Mouse (Mus musculus) neural tube, embryonic 14.5 days (tissue): ENCODE measurements at regions not wholly inside any gene's neighbourhood (a gene's known extent, or its start where the extent isn't known, plus 50 kb on each side); places are given as distances from the start of the nearest gene placed in this dataset.
"Not testable (repeated sequence)": the region's sequence is repeated elsewhere in the genome, so short reads cannot be mapped to it uniquely, and the experiment has no call there.

ENCODE experiments used
- ATAC-seq: fragments of 200-750 bp; cut with Nextera tagmentation; 2 replicates; pipeline ENCODE4 v1.8.0; 2017; ENCODE audit warnings: low read depth, mild to moderate bottlenecking, moderate TSS enrichment, moderate library complexity
- H3K27ac ChIP-seq: fragments of 300-500 bp; sonication (generic); 2 replicates; pipeline ENCODE4 v1.5.1; 2014; ENCODE audit warnings: low read depth, mild to moderate bottlenecking, control low read depth, low read length, moderate library complexity, mixed read lengths
- H3K27me3 ChIP-seq: fragments of 300-500 bp; sonication (generic); 2 replicates; pipeline ENCODE4 v1.6.1; 2014; ENCODE audit warnings: low read length; ENCODE audit not compliant: control insufficient read depth, insufficient read depth
- H3K36me3 ChIP-seq: fragments of 300-500 bp; sonication (generic); 2 replicates; pipeline ENCODE4 v1.6.1; 2014; ENCODE audit warnings: low read length, mixed read lengths; ENCODE audit not compliant: control insufficient read depth, insufficient read depth
- H3K4me1 ChIP-seq: fragments of 300-500 bp; sonication (generic); 2 replicates; pipeline ENCODE4 v1.6.1; 2014; ENCODE audit warnings: low read length; ENCODE audit not compliant: control insufficient read depth, insufficient read depth
- H3K4me2 ChIP-seq: fragments of 300-500 bp; sonication (generic); 2 replicates; pipeline ENCODE4 v1.6.1; 2014; ENCODE audit warnings: mild to moderate bottlenecking, low read depth, low read length, control low read depth
- H3K4me3 ChIP-seq: fragments of 300-500 bp; sonication (generic); 2 replicates; pipeline ENCODE4 v1.5.1; 2014; ENCODE audit warnings: low read depth, low read length, control low read depth, mixed read lengths
- H3K9ac ChIP-seq: fragments of 300-500 bp; sonication (generic); replicated peaks from 2 replicates; pipeline ENCODE4 v1.6.1; 2014; ENCODE audit warnings: low read depth, mild to moderate bottlenecking, control low read depth, low read length, mixed read lengths
- H3K9me3 ChIP-seq: fragments of 300-500 bp; sonication (generic); 2 replicates; pipeline ENCODE4 v1.6.1; 2016; ENCODE audit warnings: low read length; ENCODE audit not compliant: control insufficient read depth
- WGBS: fragments of 180-500 bp; shearing (Covaris S2); extraction: QIAGEN DNeasy Blood & Tissue Kit; methylation state at CpG from one replicate; pipeline ENCODE4 v1.1.7; 2014; 5-methylcytosine and 5-hydroxymethylcytosine counted together

DNA sequence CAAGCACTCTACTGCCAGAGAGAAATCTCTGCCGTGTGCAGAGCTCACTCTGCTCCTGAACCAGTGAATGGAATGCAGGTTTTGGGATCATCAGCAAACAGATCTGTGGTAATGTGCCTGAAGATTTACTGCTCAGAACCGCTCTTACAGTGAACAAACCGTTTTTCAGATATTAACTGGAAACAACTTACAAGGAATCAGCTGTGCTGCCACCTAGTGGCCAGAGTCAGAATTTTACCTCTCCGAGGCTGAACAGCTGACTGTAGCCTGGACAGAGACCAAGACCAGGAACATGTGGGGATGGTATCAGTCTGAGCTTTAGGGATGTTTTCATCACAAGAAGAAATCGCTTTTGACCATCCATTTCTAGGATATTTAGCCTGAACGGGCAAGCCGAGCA, 65.3 kb downstream of the Gm15023 start:
- not testable (repeated sequence) for H3K36me3 ChIP-seq, H3K9me3 ChIP-seq, H3K27ac ChIP-seq, H3K4me1 ChIP-seq, H3K4me3 ChIP-seq, H3K9ac ChIP-seq, H3K4me2 ChIP-seq, H3K27me3 ChIP-seq, ATAC-seq
- 25% methylated on average over 5 of the region's 7 CpGs for WGBS

DNA sequence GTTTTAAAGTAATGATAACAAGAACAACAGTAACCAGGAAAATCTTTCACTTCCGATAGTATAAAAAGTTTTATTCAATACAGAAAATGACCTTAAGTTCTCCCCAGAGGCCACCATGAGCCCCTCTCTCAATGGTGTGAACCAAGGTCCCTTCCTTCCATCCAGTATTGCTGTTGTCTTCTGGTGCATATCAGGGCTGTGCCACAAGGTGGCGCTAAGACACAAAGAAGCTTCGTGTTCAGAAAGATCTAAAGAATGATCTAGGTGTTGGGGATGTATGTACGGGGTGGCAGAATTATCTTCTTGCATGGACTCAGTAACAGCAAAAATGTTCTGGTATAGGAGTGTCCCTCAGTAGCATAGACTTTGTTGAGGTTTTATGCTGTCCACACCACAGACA, 66.6 kb downstream of the Gm15023 start:
- ATAC-seq, H3K4me3 ChIP-seq, H3K9ac ChIP-seq, H3K9me3 ChIP-seq, H3K4me2 ChIP-seq, H3K4me1 ChIP-seq, H3K27me3 ChIP-seq, H3K27ac ChIP-seq, H3K36me3 ChIP-seq: not testable (repeated sequence)
- 22% methylated on average over 4 of the region's 4 CpGs for WGBS

DNA sequence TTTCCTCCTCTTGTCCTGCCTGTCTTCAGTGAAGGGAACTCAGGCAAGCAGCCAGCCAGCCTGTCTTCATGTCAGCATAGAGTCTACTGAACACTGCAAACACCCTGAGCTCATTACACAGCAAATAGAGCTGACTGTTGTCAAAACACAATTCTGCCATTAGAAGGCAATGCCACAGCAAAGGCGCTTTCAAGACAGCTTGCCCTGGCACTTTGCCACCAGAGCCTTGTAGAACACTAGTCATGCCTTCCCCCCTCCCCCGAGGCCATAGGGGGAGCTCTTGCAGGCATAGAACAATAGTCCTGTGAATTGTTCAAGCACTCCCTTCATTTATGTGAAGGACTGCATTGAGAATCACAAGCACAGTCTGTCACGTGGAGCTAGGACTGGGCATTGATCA, 75.8 kb downstream of the Gm15023 start:
- Histone ChIP-seq H3K4me3 (no peak overlapping the region), H3K4me1 (no peaks in the 10 kb centered on the region), H3K27ac (no peak overlapping the region), H3K9ac (no peak overlapping the region), H3K4me2 (no peak overlapping the region), H3K9me3 (no peaks in the 10 kb centered on the region), H3K36me3 (no peaks in the 10 kb centered on the region), H3K27me3 (no peaks in the 10 kb centered on the region)
- WGBS: 37% methylated on average over 3 of the region's 3 CpGs
- peak; percentile 34; the same call in 1 of the 2 replicates for ATAC-seq

DNA sequence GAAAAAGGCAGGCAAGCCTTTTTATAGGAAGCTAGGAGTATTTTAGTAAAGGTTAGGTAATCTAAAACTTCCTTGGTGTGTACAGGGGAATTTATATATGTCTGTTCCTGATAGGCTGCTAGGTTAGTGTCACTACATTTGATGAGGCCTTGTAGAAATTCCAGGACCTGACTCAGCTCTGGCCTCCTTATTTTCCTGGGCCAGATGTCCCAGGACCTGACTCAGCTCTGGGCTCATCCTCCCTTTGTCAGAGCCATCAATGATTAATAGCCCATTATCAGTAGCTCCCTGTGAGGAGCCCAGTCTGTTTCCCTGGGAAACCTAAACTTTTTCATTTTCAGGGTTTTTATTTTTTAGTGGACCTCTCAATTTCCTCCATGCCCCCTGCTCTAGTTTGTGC, 79.3 kb downstream of the Gm15023 start:
- Histone ChIP-seq H3K27ac (no peak overlapping the region), H3K4me2 (no peak overlapping the region), H3K36me3 (no peaks in the 10 kb centered on the region), H3K9ac (no peak overlapping the region), H3K4me3 (no peak overlapping the region), H3K27me3 (no peaks in the 10 kb centered on the region), H3K9me3 (no peaks in the 10 kb centered on the region), H3K4me1 (no peaks in the 10 kb centered on the region)
- ATAC-seq: no peak

DNA sequence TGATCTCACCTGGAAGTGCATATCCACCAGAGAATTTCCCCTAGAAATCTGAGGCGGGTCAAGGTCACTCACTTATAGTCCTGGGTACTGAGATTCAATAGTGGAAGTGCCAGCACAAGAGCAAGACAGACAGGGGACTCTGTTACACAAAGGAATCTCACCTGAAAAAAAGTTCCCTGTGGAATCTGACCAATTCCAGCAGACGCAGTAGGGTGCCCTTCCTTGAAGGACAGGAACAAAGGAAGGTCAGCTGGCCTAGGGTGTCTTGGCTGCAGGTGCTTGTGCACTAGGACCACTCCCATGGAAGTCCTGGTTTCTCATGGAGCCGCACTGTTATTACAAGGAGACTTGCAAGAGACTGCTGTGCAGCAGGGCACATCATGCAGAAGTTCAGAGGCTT, 81.2 kb downstream of the Gm15023 start:
- Histone ChIP-seq H3K4me2 (no peak overlapping the region), H3K27me3 (no peaks in the 10 kb centered on the region), H3K9me3 (no peaks in the 10 kb centered on the region), H3K9ac (no peak overlapping the region), H3K36me3 (no peaks in the 10 kb centered on the region), H3K4me3 (no peak overlapping the region), H3K4me1 (no peaks in the 10 kb centered on the region), H3K27ac (no peak overlapping the region)
- ATAC-seq: no peak
- 76% methylated on average over 3 of the region's 3 CpGs for WGBS

DNA sequence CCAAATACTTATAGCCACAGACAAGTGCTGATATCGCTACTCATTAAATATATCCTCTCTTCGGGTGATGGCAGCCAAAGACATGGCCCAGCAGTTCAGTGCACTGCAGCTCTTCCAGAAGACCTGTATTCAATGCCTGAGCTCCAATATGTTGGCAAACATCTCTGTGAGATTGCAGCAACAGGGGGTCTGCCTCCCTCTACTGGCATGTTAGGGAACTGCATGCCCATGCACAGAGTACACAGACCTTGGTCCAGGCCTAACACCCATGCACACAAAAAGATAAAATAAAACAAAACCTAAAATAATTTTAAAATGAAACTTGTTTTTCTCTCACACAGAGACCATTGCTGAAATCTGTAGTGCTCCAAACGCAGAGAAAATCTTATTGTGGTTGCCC, 82.1 kb upstream of the Zmat1 start:
- 18% methylated on average over 2 of the region's 3 CpGs for WGBS
- H3K9me3 ChIP-seq, H3K4me2 ChIP-seq, H3K27ac ChIP-seq, H3K36me3 ChIP-seq, H3K27me3 ChIP-seq, H3K4me1 ChIP-seq, H3K9ac ChIP-seq, H3K4me3 ChIP-seq: not testable (repeated sequence)
- peak; percentile 78; the same call in 1 of the 2 replicates for ATAC-seq

DNA sequence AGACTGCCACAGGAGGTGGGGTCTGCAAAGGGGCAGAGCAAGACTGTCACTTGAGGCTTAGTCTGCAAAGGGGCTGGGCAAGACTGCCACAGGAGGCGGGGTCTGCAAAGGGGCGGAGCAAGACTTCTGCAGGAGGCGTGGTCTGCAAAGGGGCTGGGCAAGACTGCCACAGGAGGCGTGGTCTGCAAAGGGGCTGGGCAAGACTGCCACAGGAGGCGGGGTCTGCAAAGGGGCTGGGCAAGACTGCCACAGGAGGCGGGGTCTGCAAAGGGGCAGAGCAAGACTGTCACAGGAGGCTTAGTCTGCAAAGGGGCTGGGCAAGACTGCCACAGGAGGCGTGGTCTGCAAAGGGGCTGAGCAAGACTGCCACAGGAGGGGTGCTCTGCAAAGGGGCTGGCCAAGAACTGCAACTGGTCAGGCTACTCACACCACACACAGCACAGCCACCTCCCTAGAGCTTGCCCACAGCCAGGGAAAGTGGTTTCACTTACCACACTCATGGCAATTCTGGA, 78.1 kb upstream of the Zmat1 start:
- H3K9ac ChIP-seq, H3K36me3 ChIP-seq, ATAC-seq, H3K4me2 ChIP-seq, H3K4me1 ChIP-seq, H3K9me3 ChIP-seq, H3K27ac ChIP-seq, H3K27me3 ChIP-seq, H3K4me3 ChIP-seq: not testable (repeated sequence)
- 28% methylated on average over 5 of the region's 7 CpGs for WGBS

DNA sequence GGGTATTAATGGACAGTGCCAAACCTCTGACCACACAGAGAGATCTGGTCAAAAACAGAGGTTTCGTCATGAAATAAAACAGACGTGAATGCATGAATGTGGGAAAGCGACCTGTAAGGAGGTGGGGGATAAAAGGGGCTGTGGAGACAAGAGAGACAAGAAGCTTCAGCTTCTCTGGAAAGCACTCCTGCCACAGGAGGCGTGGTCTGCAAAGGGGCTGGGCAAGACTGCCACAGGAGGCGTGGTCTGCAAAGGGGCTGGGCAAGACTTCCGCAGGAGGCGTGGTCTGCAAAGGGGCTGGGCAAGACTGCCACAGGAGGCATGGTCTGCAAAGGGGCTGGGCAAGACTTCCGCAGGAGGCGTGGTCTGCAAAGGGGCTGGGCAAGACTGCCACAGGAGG, 77.6 kb upstream of the Zmat1 start:
- not testable (repeated sequence) for ATAC-seq, H3K9me3 ChIP-seq, H3K27ac ChIP-seq, H3K4me2 ChIP-seq, H3K36me3 ChIP-seq, H3K4me1 ChIP-seq, H3K27me3 ChIP-seq, H3K4me3 ChIP-seq, H3K9ac ChIP-seq
- 26% methylated on average over 6 of the region's 9 CpGs for WGBS

DNA sequence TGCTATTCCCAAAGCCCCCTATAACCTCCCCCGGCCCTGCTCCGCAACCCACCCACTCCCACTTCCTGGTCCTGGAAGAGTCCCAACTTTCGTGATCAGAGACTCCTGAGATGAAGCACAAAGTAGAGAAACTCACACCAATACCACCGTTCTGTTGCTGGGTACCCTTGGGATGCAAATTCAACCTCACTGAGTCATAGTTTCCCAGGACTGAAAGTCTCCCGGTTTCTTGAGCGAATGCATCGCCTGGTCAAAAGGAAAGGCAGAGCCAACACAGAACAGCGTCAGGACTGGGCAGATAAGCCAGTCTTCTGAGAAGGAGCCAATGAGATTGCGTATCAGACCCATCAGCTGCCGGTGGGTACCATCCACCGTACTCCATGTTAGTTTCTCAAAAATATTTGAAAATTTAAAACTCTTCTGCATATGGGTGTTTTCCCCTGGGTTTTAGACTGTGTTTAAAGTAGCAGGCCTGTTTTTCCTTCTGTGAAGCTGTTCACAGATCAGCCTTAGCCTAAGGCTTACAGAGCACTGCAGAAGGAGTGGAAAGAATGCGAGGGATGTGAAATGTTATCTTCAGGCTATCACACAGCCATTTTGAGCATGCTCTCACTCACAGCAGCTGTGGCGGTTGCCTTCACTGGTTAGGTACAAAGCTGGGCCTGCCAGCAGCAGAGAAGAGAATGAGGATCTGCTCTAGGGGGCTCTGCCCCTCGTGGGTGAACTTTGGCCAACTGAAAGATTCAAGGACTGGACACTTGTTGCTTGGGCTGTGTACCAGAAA, 77.0 kb upstream of the Zmat1 start:
- not testable (repeated sequence) for H3K27ac ChIP-seq, ATAC-seq, H3K4me2 ChIP-seq, H3K36me3 ChIP-seq, H3K4me3 ChIP-seq, H3K9me3 ChIP-seq, H3K4me1 ChIP-seq, H3K9ac ChIP-seq, H3K27me3 ChIP-seq
- WGBS: 80% methylated on average over 14 of the region's 14 CpGs
